Mouse (Mus musculus): ENCODE data around the gene Crat. TPM values are rescaled to one million over a fixed set of nuclear protein-coding genes. Genes with fewer than 3 reads are reported as not detected.
"Not testable (repeated sequence)": the region's sequence is repeated elsewhere in the genome, so short reads cannot be mapped to it uniquely, and the experiment has no call there.

Crat gene
- polyA plus RNA-seq, 1 experiment from 2014 or later = 64.3 TPM

DNA sequence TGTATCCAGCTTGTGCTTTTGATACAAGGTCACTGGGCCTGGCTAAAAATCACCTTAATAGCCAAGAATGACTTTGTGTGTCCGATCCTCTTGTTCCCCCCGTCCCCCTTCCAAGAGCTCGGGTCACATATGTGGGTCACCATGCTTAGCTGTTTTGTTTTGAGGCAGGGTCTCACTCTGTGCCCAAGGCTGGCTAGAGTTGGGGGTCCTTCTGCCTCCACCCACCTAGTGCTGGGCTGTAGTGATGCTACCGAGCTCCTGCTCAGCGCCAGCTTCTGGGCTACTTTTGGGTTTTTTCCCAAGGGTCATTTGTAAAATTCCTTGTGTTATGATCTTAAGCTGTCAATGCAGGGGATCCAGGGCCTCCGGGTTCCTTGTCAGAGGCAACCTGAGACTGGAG lies 2.6 kb upstream of the Crat start:
- H3K4me2 ChIP-seq (ENCODE audit: low read depth, low read length) = peak overlapping the region; percentile 88
- DNase-seq (no peak), ATAC-seq (no peak)
- 69% methylated on average over 6 of the region's 6 CpGs for WGBS (ENCODE audit: insufficient replicate concordance)
- no peak for TF ChIP-seq CTCF (IDR thresholded peaks at IDR 0.05; ENCODE audit: low read depth)
- no peak for TF ChIP-seq EP300 (IDR thresholded peaks at IDR 0.05; ENCODE audit: low read depth)
- peak overlapping the region; percentile 98 for H3K27ac ChIP-seq (ENCODE audit: low read depth)
- H3K9ac ChIP-seq (replicated peaks) = peak overlapping the region; percentile 62
- no peaks in the 10 kb centered on the region for H3K27me3 ChIP-seq (ENCODE audit: insufficient read depth, low read length)
- H3K36me3 ChIP-seq (replicated peaks; ENCODE audit: insufficient read depth, low read length) = peaks cover 3% of the 10 kb centered on the region; the same call in 1 of the 2 replicates
- peaks cover 45% of the 10 kb centered on the region for H3K4me1 ChIP-seq (ENCODE audit: insufficient read depth)
- H3K9me3 ChIP-seq (ENCODE audit: low read length) = no peaks in the 10 kb centered on the region
- peak overlapping the region; percentile 98 for H3K4me3 ChIP-seq (ENCODE audit: low read depth, low read length)

DNA sequence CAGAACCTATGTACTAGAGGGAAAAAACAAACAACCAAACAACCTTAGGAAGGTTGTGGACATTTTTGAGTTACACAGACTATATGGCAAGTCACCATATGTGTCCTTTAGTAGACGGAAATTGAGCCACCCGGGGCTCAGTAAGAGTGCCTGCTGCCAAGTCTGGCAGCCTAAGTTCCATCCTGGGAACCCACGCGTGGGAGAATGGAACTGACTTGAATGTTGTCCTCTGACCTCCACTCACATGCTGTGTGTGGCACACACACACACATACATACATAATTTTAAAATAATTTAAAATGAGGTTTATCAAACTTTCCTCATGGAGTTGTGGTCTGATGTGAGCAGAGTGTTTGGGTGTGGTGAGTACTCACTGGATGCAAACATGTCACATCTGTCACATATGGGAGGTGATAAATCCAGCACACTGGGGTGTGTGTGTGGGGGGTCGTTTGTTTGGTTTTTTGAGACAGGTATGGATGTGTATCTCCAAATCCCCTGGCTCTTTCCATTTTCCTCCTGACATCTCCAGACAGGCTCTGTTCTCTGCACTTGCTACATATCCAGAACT lies 2.1 kb upstream of the Crat start:
- Histone ChIP-seq H3K36me3 (replicated peaks; ENCODE audit: insufficient read depth, low read length) (peaks cover 5% of the 10 kb centered on the region; the same call in 1 of the 2 replicates), H3K27ac (ENCODE audit: low read depth) (peak overlapping the region; percentile 98), H3K9me3 (ENCODE audit: low read length) (no peaks in the 10 kb centered on the region), H3K4me2 (ENCODE audit: low read depth, low read length) (peak overlapping the region; percentile 88), H3K4me1 (ENCODE audit: insufficient read depth) (peaks cover 51% of the 10 kb centered on the region), H3K9ac (replicated peaks) (peak overlapping the region; percentile 62), H3K27me3 (ENCODE audit: insufficient read depth, low read length) (no peaks in the 10 kb centered on the region), H3K4me3 (ENCODE audit: low read depth, low read length) (peak overlapping the region; percentile 98)
- DNase-seq (peak; percentile 41), ATAC-seq (peak; percentile 29)
- 58% methylated on average over 5 of the region's 5 CpGs for WGBS (ENCODE audit: insufficient replicate concordance)
- TF ChIP-seq CTCF (IDR thresholded peaks at IDR 0.05; ENCODE audit: low read depth) (no peak), EP300 (IDR thresholded peaks at IDR 0.05; ENCODE audit: low read depth) (peak; percentile 89)

DNA sequence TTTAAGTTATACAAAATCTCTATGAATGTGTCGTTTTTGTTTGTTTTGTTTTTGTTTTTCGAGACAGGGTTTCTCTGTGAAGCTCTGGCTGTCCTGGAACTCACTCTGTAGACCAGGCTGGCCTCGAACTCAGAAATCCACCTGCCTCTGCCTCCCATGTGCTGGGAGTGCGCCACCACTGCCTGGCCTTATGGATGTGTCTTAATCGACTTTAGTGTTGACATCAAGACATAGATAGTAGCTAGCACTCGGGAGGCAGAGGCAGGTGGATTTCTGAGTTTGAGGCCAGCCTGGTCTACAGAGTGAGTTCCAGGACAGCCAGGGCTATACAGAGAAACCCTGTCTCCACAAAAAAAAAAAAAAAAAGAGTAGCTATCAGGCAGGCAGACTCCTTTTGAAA lies 1.5 kb upstream of the Crat start:
- not testable (repeated sequence) for H3K9me3 ChIP-seq (ENCODE audit: low read length); DNase-seq; ATAC-seq; H3K27me3 ChIP-seq (ENCODE audit: insufficient read depth, low read length)
- peaks cover 11% of the 10 kb centered on the region; the same call in 1 of the 2 replicates for H3K36me3 ChIP-seq (replicated peaks; ENCODE audit: insufficient read depth, low read length)
- H3K27ac ChIP-seq (ENCODE audit: low read depth) = peak overlapping the region; percentile 98
- peak overlapping the region; percentile 98 for H3K4me3 ChIP-seq (ENCODE audit: low read depth, low read length)
- WGBS (ENCODE audit: insufficient replicate concordance) = 43% methylated on average over 6 of the region's 6 CpGs
- H3K4me2 ChIP-seq (ENCODE audit: low read depth, low read length) = peak overlapping the region; percentile 88
- peak overlapping the region; percentile 62 for H3K9ac ChIP-seq (replicated peaks)
- H3K4me1 ChIP-seq (ENCODE audit: insufficient read depth) = peaks cover 53% of the 10 kb centered on the region

DNA sequence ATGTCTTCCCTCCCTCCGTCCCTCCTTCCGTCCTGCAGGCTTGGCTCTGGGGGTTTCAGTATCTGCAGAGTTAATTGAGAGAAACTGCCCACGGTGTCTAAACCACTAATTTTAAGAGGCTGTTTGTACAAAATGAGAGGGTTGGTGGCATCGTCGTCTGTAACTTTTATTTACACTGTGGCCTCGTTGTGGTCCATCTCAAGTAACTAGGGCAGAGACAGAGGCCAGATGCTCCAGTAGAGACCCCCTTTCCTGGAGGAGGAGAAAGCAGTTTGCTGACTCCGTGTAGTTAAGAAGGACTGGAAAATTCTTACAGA lies 994 bp upstream of the Crat start:
- DNase-seq (no peak), ATAC-seq (no peak)
- WGBS (ENCODE audit: insufficient replicate concordance) = 0% methylated on average over 7 of the region's 7 CpGs
- Histone ChIP-seq H3K9me3 (ENCODE audit: low read length) (no peaks in the 10 kb centered on the region), H3K4me3 (ENCODE audit: low read depth, low read length) (peak overlapping the region; percentile 98), H3K9ac (replicated peaks) (peak overlapping the region; percentile 98), H3K4me1 (ENCODE audit: insufficient read depth) (peaks cover 53% of the 10 kb centered on the region), H3K27ac (ENCODE audit: low read depth) (peak overlapping the region; percentile 98), H3K36me3 (replicated peaks; ENCODE audit: insufficient read depth, low read length) (peaks cover 15% of the 10 kb centered on the region; the same call in 1 of the 2 replicates), H3K4me2 (ENCODE audit: low read depth, low read length) (peak overlapping the region; percentile 88), H3K27me3 (ENCODE audit: insufficient read depth, low read length) (no peaks in the 10 kb centered on the region)
- TF ChIP-seq EP300 (IDR thresholded peaks at IDR 0.05; ENCODE audit: low read depth) = no peak
- TF ChIP-seq CTCF (IDR thresholded peaks at IDR 0.05; ENCODE audit: low read depth) = no peak

DNA sequence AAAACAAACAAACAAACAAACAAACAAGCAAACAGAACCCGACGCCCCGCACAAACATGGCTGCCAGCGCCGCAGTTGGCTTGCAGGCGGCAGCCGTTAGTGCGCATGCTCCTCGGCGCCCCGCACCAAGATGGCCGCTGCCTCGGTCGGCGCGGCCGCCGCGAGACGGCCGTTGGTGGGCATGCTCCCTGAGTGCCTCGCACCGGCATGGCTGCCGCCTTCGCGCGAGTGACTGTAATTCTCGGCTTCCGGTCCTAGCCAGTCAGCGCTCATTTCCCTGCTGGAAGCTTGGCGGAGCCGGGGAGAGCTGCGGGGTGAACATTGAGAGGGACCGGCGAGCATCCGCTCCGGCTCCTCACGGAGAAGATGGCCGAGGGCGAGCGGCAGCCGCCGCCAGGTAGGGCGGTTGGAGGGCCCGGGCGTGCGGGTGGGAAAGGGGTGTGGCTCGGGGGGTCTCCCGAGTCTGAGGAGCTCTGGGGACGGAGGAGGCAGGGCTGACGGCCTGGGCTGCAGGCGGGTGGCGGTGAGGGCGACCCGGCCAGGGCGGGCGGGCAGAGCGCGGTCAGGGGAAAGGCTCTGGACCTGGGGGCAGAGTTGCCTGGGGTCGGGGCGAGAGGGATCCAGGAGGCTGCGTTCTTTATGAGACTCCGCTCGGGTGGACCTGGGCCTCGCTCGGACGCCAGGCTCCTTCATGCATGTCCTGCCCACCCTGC lies 479 bp upstream of the Crat start, which contains the start of gene Ptpa:
Ptpa (plus strand) TSS at position 104 of the 713 bp plus-strand sequence.
- H3K27me3 ChIP-seq (ENCODE audit: insufficient read depth, low read length) = no peaks in the 10 kb centered on the region
- peak within 1 kb of the TSS; percentile 98 for H3K9ac ChIP-seq (replicated peaks)
- WGBS (ENCODE audit: insufficient replicate concordance) = 1% methylated on average over 63 of the region's 67 CpGs
- TF ChIP-seq EP300 (IDR thresholded peaks at IDR 0.05; ENCODE audit: low read depth) (no peak; the same call in 1 of the 2 replicates), CTCF (IDR thresholded peaks at IDR 0.05; ENCODE audit: low read depth) (no peak)
- peak within 1 kb of the TSS; percentile 88 for H3K4me2 ChIP-seq (ENCODE audit: low read depth, low read length)
- peak within 1 kb of the TSS; percentile 98 for H3K27ac ChIP-seq (ENCODE audit: low read depth)
- peaks cover 15% of the 10 kb centered on the region; the same call in 1 of the 2 replicates for H3K36me3 ChIP-seq (replicated peaks; ENCODE audit: insufficient read depth, low read length)
- H3K4me1 ChIP-seq (ENCODE audit: insufficient read depth) = peaks cover 53% of the 10 kb centered on the region
- DNase-seq = peak; percentile 93
- H3K4me3 ChIP-seq (ENCODE audit: low read depth, low read length) = peak within 1 kb of the TSS; percentile 98
- H3K9me3 ChIP-seq (ENCODE audit: low read length) = no peaks in the 10 kb centered on the region
- peak; percentile 77 for ATAC-seq

DNA sequence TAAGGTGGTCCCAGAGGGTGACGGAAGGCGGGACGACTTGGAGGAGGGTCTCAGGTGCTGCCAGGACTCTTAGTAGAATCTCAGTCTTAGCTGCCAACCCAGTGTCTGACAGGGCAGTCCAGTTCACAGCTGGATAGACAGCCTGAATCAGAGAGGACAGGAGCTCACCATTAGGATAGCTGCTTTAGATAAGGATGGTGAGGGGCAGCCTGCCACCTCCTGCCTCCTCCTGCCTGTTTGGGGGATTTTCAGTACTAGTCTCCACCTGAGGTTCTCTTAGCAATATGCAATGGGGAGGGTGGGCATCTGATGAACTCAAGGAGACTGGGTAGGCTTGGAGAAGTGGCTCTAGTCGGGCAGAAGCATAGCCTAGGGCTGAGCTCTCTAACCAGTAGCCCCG lies 932 bp downstream of the Crat start:
- Histone ChIP-seq H3K9ac (replicated peaks) (peak overlapping the region; percentile 98), H3K4me1 (ENCODE audit: insufficient read depth) (peaks cover 47% of the 10 kb centered on the region), H3K9me3 (ENCODE audit: low read length) (no peaks in the 10 kb centered on the region), H3K27ac (ENCODE audit: low read depth) (peak overlapping the region; percentile 98), H3K4me2 (ENCODE audit: low read depth, low read length) (peak overlapping the region; percentile 88), H3K4me3 (ENCODE audit: low read depth, low read length) (peak overlapping the region; percentile 98), H3K27me3 (ENCODE audit: insufficient read depth, low read length) (no peaks in the 10 kb centered on the region), H3K36me3 (replicated peaks; ENCODE audit: insufficient read depth, low read length) (peaks cover 27% of the 10 kb centered on the region)
- DNase-seq (no peak), ATAC-seq (no peak)
- TF ChIP-seq EP300 (IDR thresholded peaks at IDR 0.05; ENCODE audit: low read depth) = no peak
- no peak for TF ChIP-seq CTCF (IDR thresholded peaks at IDR 0.05; ENCODE audit: low read depth)
- WGBS (ENCODE audit: insufficient replicate concordance) = 52% methylated on average over 5 of the region's 5 CpGs
